Mouse (Mus musculus): ENCODE measurements around the gene Cldn2. TPM values are rescaled to one million over a fixed set of nuclear protein-coding genes. Genes with fewer than 3 reads are reported as not detected.

The Cldn2 gene
- total and polyA plus RNA-seq, 3 experiments: 0.11 to 0.90 (median 0.35) TPM

DNA sequence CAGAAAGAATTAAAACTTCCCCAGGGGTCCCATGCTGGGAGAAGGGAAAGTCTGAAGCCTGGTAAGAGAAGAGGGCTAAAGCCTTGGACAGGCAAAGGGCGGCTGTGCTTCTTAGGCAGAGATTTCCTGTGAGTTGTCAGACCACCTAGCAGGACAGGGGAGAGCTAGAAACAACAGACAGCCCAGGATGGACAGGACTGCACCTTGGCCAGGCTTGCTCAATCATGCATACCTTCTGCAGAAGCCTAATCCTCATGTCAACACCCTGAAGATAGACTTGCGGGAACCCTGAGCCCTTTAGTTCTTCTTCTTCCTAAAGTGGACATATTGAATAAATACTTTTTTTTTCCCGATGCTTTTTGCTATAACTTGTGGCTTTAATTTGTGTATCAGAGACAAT is 675 bp upstream of the Cldn2 start:
- no peak for ATAC-seq (ENCODE audit: extremely low read depth, insufficient number of reproducible peaks, low FRiP score, poor library complexity, severe bottlenecking)
- Histone ChIP-seq H3K9me3 (replicated peaks) (no peaks in the 10 kb centered on the region), H3K4me1 (ENCODE audit: insufficient read depth, low read depth, low read length) (peaks cover 33% of the 10 kb centered on the region), H3K36me3 (replicated peaks) (no peaks in the 10 kb centered on the region), H3K4me3 (ENCODE audit: low read depth, low read length) (no peak overlapping the region), H3K27me3 (ENCODE audit: insufficient read depth, low read length) (no peaks in the 10 kb centered on the region)
- TF ChIP-seq GATA2 (IDR thresholded peaks at IDR 0.05; ENCODE audit: borderline replicate concordance, low read depth, low read length): no peak
- TF ChIP-seq GATA1 (IDR thresholded peaks at IDR 0.05; ENCODE audit: borderline replicate concordance, low read length): no peak
- no peak for TF ChIP-seq POLR2AphosphoS5 (IDR thresholded peaks at IDR 0.05; ENCODE audit: insufficient replicate concordance, low read depth, low read length)
- TF ChIP-seq TAL1 (conservative IDR thresholded peaks at IDR 0.05; ENCODE audit: low read depth, low read length): no peak
- no peak for TF ChIP-seq CTCF (IDR thresholded peaks at IDR 0.05; ENCODE audit: low read depth, low read length)
- DNase-seq (ENCODE audit: low spot score): no peak

DNA sequence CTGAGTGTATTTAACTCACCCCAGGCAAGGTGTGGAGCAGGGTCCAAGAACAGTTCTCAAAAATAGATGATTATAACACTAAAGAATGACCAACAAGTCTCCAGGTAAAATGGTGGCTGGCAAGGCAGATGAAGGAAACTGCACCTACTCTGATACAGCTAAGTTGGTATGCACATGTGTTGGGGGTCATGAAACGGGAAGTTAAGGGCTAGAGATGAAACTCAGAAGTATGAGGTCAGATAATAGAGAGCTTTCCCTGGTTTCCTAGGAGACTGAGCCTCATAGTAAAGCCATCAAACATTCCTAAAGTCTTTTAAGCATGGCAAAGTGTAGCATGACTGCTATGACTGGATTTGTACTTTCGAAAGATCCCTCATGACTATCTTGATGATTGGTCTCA is 2.4 kb downstream of the Cldn2 start:
- no peak for DNase-seq (ENCODE audit: low spot score)
- no peak overlapping the region for H3K4me3 ChIP-seq (ENCODE audit: low read depth, low read length)
- no peaks in the 10 kb centered on the region for H3K36me3 ChIP-seq (replicated peaks)
- peaks cover 36% of the 10 kb centered on the region for H3K4me1 ChIP-seq (ENCODE audit: insufficient read depth, low read depth, low read length)
- H3K27me3 ChIP-seq (ENCODE audit: insufficient read depth, low read length): no peaks in the 10 kb centered on the region
- ATAC-seq (ENCODE audit: extremely low read depth, insufficient number of reproducible peaks, low FRiP score, poor library complexity, severe bottlenecking): no peak
- no peaks in the 10 kb centered on the region for H3K9me3 ChIP-seq (replicated peaks)
- TF ChIP-seq CTCF (IDR thresholded peaks at IDR 0.05; ENCODE audit: low read depth, low read length) (no peak), GATA2 (IDR thresholded peaks at IDR 0.05; ENCODE audit: borderline replicate concordance, low read depth, low read length) (no peak), TAL1 (conservative IDR thresholded peaks at IDR 0.05; ENCODE audit: low read depth, low read length) (no peak), GATA1 (IDR thresholded peaks at IDR 0.05; ENCODE audit: borderline replicate concordance, low read length) (no peak), POLR2AphosphoS5 (IDR thresholded peaks at IDR 0.05; ENCODE audit: insufficient replicate concordance, low read depth, low read length) (no peak)

GRCm38 (mm10) chrX:139805918-139806317 is 5.3 kb downstream of the Cldn2 start:
- Histone ChIP-seq H3K4me1 (ENCODE audit: insufficient read depth, low read depth, low read length) (peaks cover 32% of the 10 kb centered on the region), H3K36me3 (replicated peaks) (no peaks in the 10 kb centered on the region), H3K4me3 (ENCODE audit: low read depth, low read length) (no peak overlapping the region), H3K9me3 (replicated peaks) (no peaks in the 10 kb centered on the region), H3K27me3 (ENCODE audit: insufficient read depth, low read length) (no peaks in the 10 kb centered on the region)
- no peak for DNase-seq (ENCODE audit: low spot score)
- ATAC-seq (ENCODE audit: extremely low read depth, insufficient number of reproducible peaks, low FRiP score, poor library complexity, severe bottlenecking): no peak
- TF ChIP-seq GATA2 (IDR thresholded peaks at IDR 0.05; ENCODE audit: borderline replicate concordance, low read depth, low read length) (no peak), CTCF (IDR thresholded peaks at IDR 0.05; ENCODE audit: low read depth, low read length) (no peak), GATA1 (IDR thresholded peaks at IDR 0.05; ENCODE audit: borderline replicate concordance, low read length) (no peak), TAL1 (conservative IDR thresholded peaks at IDR 0.05; ENCODE audit: low read depth, low read length) (no peak), POLR2AphosphoS5 (IDR thresholded peaks at IDR 0.05; ENCODE audit: insufficient replicate concordance, low read depth, low read length) (no peak)

DNA sequence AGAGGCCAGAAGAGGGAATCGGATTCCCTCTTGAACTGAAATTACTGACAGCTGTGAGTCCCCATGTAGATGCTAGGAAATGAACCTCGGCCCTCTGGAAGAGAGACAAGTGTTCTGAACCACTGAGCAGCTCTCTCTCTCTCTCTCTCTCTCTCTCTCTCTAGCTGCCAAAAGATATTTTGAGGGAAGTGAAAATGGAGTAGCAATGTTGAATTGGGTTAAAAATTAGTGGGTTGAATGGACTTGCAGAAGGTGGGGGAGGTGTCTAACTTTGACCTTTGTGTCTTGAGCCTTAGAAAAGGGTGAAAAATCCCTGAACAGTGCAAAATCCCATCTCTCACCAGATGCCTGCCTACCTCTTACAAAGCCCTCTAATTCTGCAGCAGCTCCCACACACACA is 6.8 kb downstream of the Cldn2 start:
- Histone ChIP-seq H3K9me3 (replicated peaks) (no peaks in the 10 kb centered on the region), H3K4me3 (ENCODE audit: low read depth, low read length) (no peak overlapping the region), H3K4me1 (ENCODE audit: insufficient read depth, low read depth, low read length) (peaks cover 35% of the 10 kb centered on the region), H3K36me3 (replicated peaks) (no peaks in the 10 kb centered on the region), H3K27me3 (ENCODE audit: insufficient read depth, low read length) (no peaks in the 10 kb centered on the region)
- DNase-seq (ENCODE audit: low spot score) (no peak), ATAC-seq (ENCODE audit: extremely low read depth, insufficient number of reproducible peaks, low FRiP score, poor library complexity, severe bottlenecking) (no peak)
- no peak for TF ChIP-seq GATA2 (IDR thresholded peaks at IDR 0.05; ENCODE audit: borderline replicate concordance, low read depth, low read length)
- TF ChIP-seq POLR2AphosphoS5 (IDR thresholded peaks at IDR 0.05; ENCODE audit: insufficient replicate concordance, low read depth, low read length): no peak
- TF ChIP-seq TAL1 (conservative IDR thresholded peaks at IDR 0.05; ENCODE audit: low read depth, low read length): no peak
- no peak for TF ChIP-seq GATA1 (IDR thresholded peaks at IDR 0.05; ENCODE audit: borderline replicate concordance, low read length)
- TF ChIP-seq CTCF (IDR thresholded peaks at IDR 0.05; ENCODE audit: low read depth, low read length): no peak

GRCm38 (mm10) chrX:139808085-139808484 is 7.5 kb downstream of the Cldn2 start:
- TF ChIP-seq GATA2 (IDR thresholded peaks at IDR 0.05; ENCODE audit: borderline replicate concordance, low read depth, low read length): no peak
- peaks cover 39% of the 10 kb centered on the region for H3K4me1 ChIP-seq (ENCODE audit: insufficient read depth, low read depth, low read length)
- ATAC-seq (ENCODE audit: extremely low read depth, insufficient number of reproducible peaks, low FRiP score, poor library complexity, severe bottlenecking) (peak; percentile 22; the same call in 1 of the 2 replicates), DNase-seq (ENCODE audit: low spot score) (no peak)
- no peak overlapping the region; the same call in 1 of the 2 replicates for H3K4me3 ChIP-seq (ENCODE audit: low read depth, low read length)
- H3K36me3 ChIP-seq (replicated peaks): no peaks in the 10 kb centered on the region
- no peaks in the 10 kb centered on the region for H3K9me3 ChIP-seq (replicated peaks)
- no peaks in the 10 kb centered on the region for H3K27me3 ChIP-seq (ENCODE audit: insufficient read depth, low read length)

DNA sequence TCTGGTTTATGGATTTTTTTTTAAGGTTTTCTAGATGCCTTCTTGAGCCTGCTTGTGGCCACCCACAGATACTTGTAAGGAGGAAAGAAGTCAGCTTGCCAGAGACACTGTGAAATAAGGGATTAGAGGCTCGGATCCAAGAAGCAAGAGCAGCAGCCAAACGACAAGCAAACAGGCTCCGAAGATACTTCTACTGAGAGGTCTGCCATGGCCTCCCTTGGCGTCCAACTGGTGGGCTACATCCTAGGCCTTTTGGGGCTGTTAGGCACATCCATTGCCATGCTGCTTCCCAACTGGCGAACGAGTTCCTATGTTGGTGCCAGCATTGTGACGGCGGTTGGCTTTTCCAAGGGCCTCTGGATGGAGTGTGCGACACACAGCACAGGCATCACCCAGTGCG is 7.9 kb downstream of the Cldn2 start:
- no peak for TF ChIP-seq GATA1 (IDR thresholded peaks at IDR 0.05; ENCODE audit: borderline replicate concordance, low read length)
- Histone ChIP-seq H3K36me3 (replicated peaks) (no peaks in the 10 kb centered on the region), H3K4me1 (ENCODE audit: insufficient read depth, low read depth, low read length) (peaks cover 41% of the 10 kb centered on the region), H3K27me3 (ENCODE audit: insufficient read depth, low read length) (no peaks in the 10 kb centered on the region), H3K9me3 (replicated peaks) (no peaks in the 10 kb centered on the region), H3K4me3 (ENCODE audit: low read depth, low read length) (no peak overlapping the region)
- ATAC-seq (ENCODE audit: extremely low read depth, insufficient number of reproducible peaks, low FRiP score, poor library complexity, severe bottlenecking) (no peak), DNase-seq (ENCODE audit: low spot score) (no peak)

DNA sequence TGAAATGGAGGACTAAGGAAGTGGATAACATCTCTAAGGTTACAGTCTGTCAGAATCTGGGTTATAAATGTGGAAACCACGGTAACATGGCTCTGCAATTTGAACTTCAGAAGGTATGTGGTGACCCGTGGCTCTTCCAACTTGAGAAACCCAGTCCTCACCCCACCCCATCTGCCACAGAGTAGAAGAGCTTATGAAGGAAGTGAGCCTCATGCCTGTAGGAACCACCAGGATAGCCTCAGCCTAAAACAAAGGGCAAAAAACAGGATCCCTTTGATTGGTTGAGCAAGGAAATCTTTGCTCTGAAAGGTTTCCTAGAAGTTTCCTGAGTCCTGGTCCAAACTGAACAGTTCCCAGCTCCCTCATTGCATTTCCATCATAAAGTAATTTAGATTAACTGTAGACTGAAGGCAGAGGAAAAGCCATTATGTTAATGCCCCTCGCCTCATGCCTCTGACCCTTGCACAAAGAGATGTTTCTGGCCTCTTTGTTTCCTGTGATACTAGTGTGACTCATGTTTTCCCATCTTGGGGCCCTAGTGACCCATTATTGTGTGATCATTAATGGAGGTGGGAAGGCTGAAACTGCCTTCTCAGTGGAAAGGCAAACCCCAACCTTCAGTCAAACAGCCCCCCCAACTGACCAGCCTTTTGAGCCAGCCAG is 12.1 kb downstream of the Cldn2 start:
- ATAC-seq (ENCODE audit: extremely low read depth, insufficient number of reproducible peaks, low FRiP score, poor library complexity, severe bottlenecking) (no peak), DNase-seq (ENCODE audit: low spot score) (no peak)
- H3K36me3 ChIP-seq (replicated peaks): no peaks in the 10 kb centered on the region
- no peaks in the 10 kb centered on the region for H3K27me3 ChIP-seq (ENCODE audit: insufficient read depth, low read length)
- no peak overlapping the region; the same call in 1 of the 2 replicates for H3K4me3 ChIP-seq (ENCODE audit: low read depth, low read length)
- no peaks in the 10 kb centered on the region for H3K9me3 ChIP-seq (replicated peaks)
- peaks cover 59% of the 10 kb centered on the region for H3K4me1 ChIP-seq (ENCODE audit: insufficient read depth, low read depth, low read length)
- TF ChIP-seq TAL1 (conservative IDR thresholded peaks at IDR 0.05; ENCODE audit: low read depth, low read length) (no peak), CTCF (IDR thresholded peaks at IDR 0.05; ENCODE audit: low read depth, low read length) (no peak), GATA2 (IDR thresholded peaks at IDR 0.05; ENCODE audit: borderline replicate concordance, low read depth, low read length) (no peak), POLR2AphosphoS5 (IDR thresholded peaks at IDR 0.05; ENCODE audit: insufficient replicate concordance, low read depth, low read length) (no peak), GATA1 (IDR thresholded peaks at IDR 0.05; ENCODE audit: borderline replicate concordance, low read length) (no peak)

Data from G1E (cell line).